ENCODE assay signal across 22 mouse cellular contexts in genomic region chr2:155075649-155076048, GRCm38 (mm10). TPM values are rescaled to one million over a fixed set of nuclear protein-coding genes. Genes with fewer than 3 reads are reported as not detected.
DNase-seq lines count a peak whose midpoint lies in the region; ATAC-seq and TF ChIP-seq lines count a peak whose summit lies in the region.
"Had no signal": no experiment of that assay in that cellular context is flagged by ENCODE, and none has a peak within 500 bp of the region (broad histone marks: within the 10 kb centered on the region; RNA-seq: fewer than 3 reads in every experiment).

No protein-coding gene starts in this region.

- H3K79me2 ChIP-seq in heart, adult 2 months (replicated peaks; ENCODE audit: control insufficient read depth, insufficient read depth, low read length) = no peaks in the 10 kb centered on the region

- peak overlapping the region; percentile 89; the same call in 1 of the 2 replicates for H3K4me2 ChIP-seq in heart, embryonic 14.5 days (ENCODE audit: low read length)
- no peak overlapping the region for H3K4me2 ChIP-seq in midbrain, embryonic 11.5 days
- H3K4me2 ChIP-seq in midbrain, postnatal 0 days (ENCODE audit: low read depth, low read length, poor library complexity, severe bottlenecking) = peak overlapping the region; percentile 55; the same call in 1 of the 2 replicates

- H3K27ac ChIP-seq in heart, embryonic 14.5 days (replicated peaks in 1 of 2; ENCODE audit: control insufficient read depth in 1 of 2, insufficient read depth in 1 of 2, low read depth in 2 of 2, low read length in 2 of 2) = no peak overlapping the region
- H3K27ac ChIP-seq in heart, adult 2 months = no peak overlapping the region
- no peak overlapping the region for H3K27ac ChIP-seq in midbrain, embryonic 11.5 days (ENCODE audit: low read depth, low read length)
- H3K27ac ChIP-seq in midbrain, embryonic 10.5 days (replicated peaks) = no peak overlapping the region
- peak overlapping the region; percentile 92 for H3K27ac ChIP-seq in limb, embryonic 10.5 days
- H3K27ac ChIP-seq in midbrain, postnatal 0 days (ENCODE audit: low read depth, low read length) = peak overlapping the region; percentile 67; the same call in 1 of the 2 replicates

- TF ChIP-seq EP300 in heart, adult 2 months (IDR thresholded peaks at IDR 0.05; ENCODE audit: insufficient read depth, low read depth, low read length) = no peak

- no peak overlapping the region for H3K9ac ChIP-seq in heart, embryonic 14.5 days (ENCODE audit: low read length)
- H3K9ac ChIP-seq in heart, adult 2 months (ENCODE audit: low read depth, low read length) = no peak overlapping the region
- H3K9ac ChIP-seq in midbrain, embryonic 11.5 days (ENCODE audit: low read length) = no peak overlapping the region
- no peak overlapping the region for H3K9ac ChIP-seq in midbrain, postnatal 0 days (replicated peaks; ENCODE audit: low read length, poor library complexity, severe bottlenecking)
- H3K9ac ChIP-seq: embryonic facial prominence, embryonic 15.5 days; heart, embryonic 12.5 days; kidney, embryonic 15.5 days had no signal

- H3K36me3 ChIP-seq in heart, embryonic 14.5 days (ENCODE audit: control insufficient read depth, insufficient read depth, low read length) = no peaks in the 10 kb centered on the region
- H3K36me3 ChIP-seq in heart, adult 2 months (ENCODE audit: control insufficient read depth, insufficient read depth, low read length) = no peaks in the 10 kb centered on the region
- no peaks in the 10 kb centered on the region for H3K36me3 ChIP-seq in midbrain, embryonic 11.5 days (ENCODE audit: control insufficient read depth, insufficient read depth, low read length)
- H3K36me3 ChIP-seq in midbrain, embryonic 10.5 days = peaks cover 11% of the 10 kb centered on the region; the same call in 1 of the 2 replicates
- H3K36me3 ChIP-seq in limb, embryonic 10.5 days = peaks cover 18% of the 10 kb centered on the region
- no peaks in the 10 kb centered on the region for H3K36me3 ChIP-seq in midbrain, postnatal 0 days (ENCODE audit: insufficient read depth, low read length)
- H3K36me3 ChIP-seq: embryonic facial prominence, embryonic 15.5 days; heart, embryonic 12.5 days; hindbrain, embryonic 12.5 days; kidney, embryonic 15.5 days had no signal

- DNase-seq in heart, adult 2 months = no peak
- peak; percentile 67 for DNase-seq in midbrain, embryonic 11.5 days (ENCODE audit: low spot score, missing footprints)
- no peak for DNase-seq in midbrain, embryonic 10.5 days (ENCODE audit: low spot score)
- no peak for DNase-seq in limb, embryonic 10.5 days (ENCODE audit: low spot score)
- no peak for DNase-seq in midbrain, postnatal 0 days (ENCODE audit: low spot score)
- DNase-seq in right cerebral cortex, adult 18-20 months = no peak
- no peak for DNase-seq in spleen, adult 18-20 months
- DNase-seq: adrenal gland, postnatal 25 days; gastrocnemius, postnatal 10 days; heart, adult 11 months; heart, postnatal 14 days; kidney, postnatal 36 days; lung, embryonic 14.5 days; lung, postnatal 4 days had no signal

- no peak for TF ChIP-seq POLR2A in heart, adult 2 months (IDR thresholded peaks at IDR 0.05; ENCODE audit: insufficient read depth, low read depth, low read length)

- peaks cover 10 to 15% of the 10 kb centered on the region in 2 experiments; a peak in 3 of 4 replicates for H3K4me1 ChIP-seq in heart, embryonic 14.5 days (ENCODE audit: control insufficient read depth in 2 of 2, insufficient read depth in 2 of 2, low read length in 2 of 2)
- H3K4me1 ChIP-seq in heart, adult 2 months (ENCODE audit: control insufficient read depth, insufficient read depth, low read length) = peaks cover 6% of the 10 kb centered on the region
- peaks cover 20% of the 10 kb centered on the region for H3K4me1 ChIP-seq in midbrain, embryonic 11.5 days (ENCODE audit: control insufficient read depth, insufficient read depth, low read length)
- H3K4me1 ChIP-seq in midbrain, embryonic 10.5 days = peaks cover 35% of the 10 kb centered on the region
- H3K4me1 ChIP-seq in limb, embryonic 10.5 days = peaks cover 45% of the 10 kb centered on the region
- 0 out of 2 replicates have a peak, but pooled peaks cover 7% of the 10 kb centered on the region for H3K4me1 ChIP-seq in midbrain, postnatal 0 days (ENCODE audit: insufficient read depth, low read length)

- 59% methylated on average over 6 of the region's 6 CpGs for WGBS in heart, embryonic 14.5 days
- 86% methylated on average over 6 of the region's 6 CpGs for WGBS in heart, adult 2 months
- WGBS in midbrain, embryonic 11.5 days = 92% methylated on average over 6 of the region's 6 CpGs
- WGBS in midbrain, embryonic 10.5 days = 89% methylated on average over 6 of the region's 6 CpGs
- WGBS in limb, embryonic 10.5 days = 65% methylated on average over 6 of the region's 6 CpGs
- WGBS in midbrain, postnatal 0 days = 92% methylated on average over 6 of the region's 6 CpGs

- no peak for ATAC-seq in heart, embryonic 14.5 days (ENCODE audit: insufficient number of reproducible peaks, insufficient read depth, low FRiP score, low read depth)
- no peak for ATAC-seq in midbrain, embryonic 11.5 days (ENCODE audit: low FRiP score)
- no peak for ATAC-seq in midbrain, postnatal 0 days (ENCODE audit: low FRiP score)
- ATAC-seq: forebrain, embryonic 14.5 days had no signal

- intact Hi-C loops in heart, adult 2 months (cut with DNase I) = loop anchor here (2.0 to 10.0 kb wide), 2 partner anchors 27 to 181 kb away; partner anchors contain the start of gene Eif2s2

- TF ChIP-seq CTCF in heart, adult 2 months (IDR thresholded peaks at IDR 0.05) = no peak
- TF ChIP-seq CTCF in midbrain, postnatal 0 days (IDR thresholded peaks at IDR 0.05) = no peak

- no peaks in the 10 kb centered on the region for H3K9me3 ChIP-seq in heart, embryonic 14.5 days (ENCODE audit: control insufficient read depth, low read length)
- H3K9me3 ChIP-seq in midbrain, embryonic 11.5 days (ENCODE audit: control insufficient read depth, low read length) = no peaks in the 10 kb centered on the region
- H3K9me3 ChIP-seq in midbrain, embryonic 10.5 days (replicated peaks) = no peaks in the 10 kb centered on the region
- no peaks in the 10 kb centered on the region for H3K9me3 ChIP-seq in limb, embryonic 10.5 days (replicated peaks)
- H3K9me3 ChIP-seq in midbrain, postnatal 0 days (ENCODE audit: low read length) = no peaks in the 10 kb centered on the region
- H3K9me3 ChIP-seq: embryonic facial prominence, embryonic 15.5 days; heart, embryonic 12.5 days; hindbrain, embryonic 12.5 days; kidney, embryonic 15.5 days had no signal

- H3K4me3 ChIP-seq in heart, embryonic 14.5 days (ENCODE audit: control insufficient read depth in 1 of 2, insufficient read depth in 1 of 2, low read depth in 1 of 2, low read length in 2 of 2) = no peak overlapping the region
- no peak overlapping the region for H3K4me3 ChIP-seq in heart, adult 2 months
- no peak overlapping the region for H3K4me3 ChIP-seq in midbrain, embryonic 11.5 days (ENCODE audit: low read depth, low read length)
- H3K4me3 ChIP-seq in midbrain, embryonic 10.5 days = no peak overlapping the region
- H3K4me3 ChIP-seq in limb, embryonic 10.5 days = no peak overlapping the region
- H3K4me3 ChIP-seq in midbrain, postnatal 0 days (ENCODE audit: low read depth, low read length) = no peak overlapping the region

- no peaks in the 10 kb centered on the region for H3K27me3 ChIP-seq in heart, embryonic 14.5 days (ENCODE audit: control insufficient read depth, insufficient read depth, low read length)
- H3K27me3 ChIP-seq in heart, adult 2 months (ENCODE audit: control insufficient read depth, insufficient read depth, low read length) = no peaks in the 10 kb centered on the region
- H3K27me3 ChIP-seq in midbrain, embryonic 11.5 days (ENCODE audit: control insufficient read depth, insufficient read depth, low read length) = no peaks in the 10 kb centered on the region
- peaks cover 13% of the 10 kb centered on the region for H3K27me3 ChIP-seq in midbrain, embryonic 10.5 days (ENCODE audit: low read depth, poor library complexity, severe bottlenecking)
- no peaks in the 10 kb centered on the region for H3K27me3 ChIP-seq in limb, embryonic 10.5 days (ENCODE audit: low read depth, poor library complexity, severe bottlenecking)
- no peaks in the 10 kb centered on the region for H3K27me3 ChIP-seq in midbrain, postnatal 0 days (ENCODE audit: insufficient read depth, low read length)
- H3K27me3 ChIP-seq: embryonic facial prominence, embryonic 15.5 days; heart, embryonic 12.5 days; hindbrain, embryonic 12.5 days; kidney, embryonic 15.5 days had no signal

RNA-seq across cellular contexts. Expression of gene Ahcy, which starts 1.4 kb away (rescaled TPM):
- 46.0 and 46.7 TPM in 2 replicates for polyA plus RNA-seq in heart, embryonic 14.5 days (2014; fragmentation: Nextera tagmentation; extraction: Ambion mirVana)
- 10 to 100 TPM; 10.5 to 14.0 TPM for total RNA-seq in heart, adult 2 months (2021)
- polyA plus RNA-seq in heart, adult 2 months (2012; rRNA removed) = 22.5 and 30.8 TPM in 2 replicates
- 75.2 and 87.3 TPM in 2 replicates for polyA plus RNA-seq in midbrain, embryonic 11.5 days (2014; fragmentation: Nextera tagmentation; extraction: Ambion mirVana)
- polyA plus RNA-seq in midbrain, embryonic 10.5 days (2016; fragmentation: Nextera tagmentation; extraction: Ambion mirVana) = 89.6 and 106 TPM in 2 replicates
- 156 and 181 TPM in 2 replicates for polyA plus RNA-seq in limb, embryonic 10.5 days (2016; fragmentation: Nextera tagmentation; extraction: Ambion mirVana)
- total RNA-seq in midbrain, postnatal 0 days (2014; rRNA removed) = 54.3 and 61.4 TPM in 2 replicates
- polyA plus RNA-seq in midbrain, postnatal 0 days (2015; fragmentation: Nextera tagmentation; extraction: Ambion mirVana) = 28.5 and 33.3 TPM in 2 replicates

RNA-seq across cellular contexts. Expression of gene Gm14226, which starts 57.6 kb away (rescaled TPM):
- 0.61 and 0.69 TPM in 2 replicates for polyA plus RNA-seq in heart, embryonic 14.5 days (2014; fragmentation: Nextera tagmentation; extraction: Ambion mirVana)
- under 1 TPM; 0.16 to 0.20 TPM for total RNA-seq in heart, adult 2 months (2021)
- 0.16 and 0.18 TPM in 2 replicates for polyA plus RNA-seq in heart, adult 2 months (2012; rRNA removed)
- polyA plus RNA-seq in midbrain, embryonic 11.5 days (2014; fragmentation: Nextera tagmentation; extraction: Ambion mirVana) = 0.07 and 0.11 TPM in 2 replicates
- 0.04 and 0.09 TPM in 2 replicates for polyA plus RNA-seq in midbrain, embryonic 10.5 days (2016; fragmentation: Nextera tagmentation; extraction: Ambion mirVana)
- polyA plus RNA-seq in limb, embryonic 10.5 days (2016; fragmentation: Nextera tagmentation; extraction: Ambion mirVana) = 12.3 and 13.5 TPM in 2 replicates
- not detected in 2 replicates for total RNA-seq in midbrain, postnatal 0 days (2014; rRNA removed)
- polyA plus RNA-seq in midbrain, postnatal 0 days (2015; fragmentation: Nextera tagmentation; extraction: Ambion mirVana) = 0.06 and 0.07 TPM in 2 replicates
- total RNA-seq: gastrocnemius, postnatal 10 days; megakaryocyte-erythroid progenitor cell, adult 5-6 weeks had no signal
- polyA plus RNA-seq: forebrain, embryonic 14.5 days; small intestine, adult 2 months had no signal

RNA-seq across cellular contexts. Expression of gene Itch, which starts 57.7 kb away (rescaled TPM):
- 37.1 and 39.8 TPM in 2 replicates for polyA plus RNA-seq in heart, embryonic 14.5 days (2014; fragmentation: Nextera tagmentation; extraction: Ambion mirVana)
- total RNA-seq in heart, adult 2 months (2021) = 10 to 100 TPM; 26.4 to 26.8 TPM
- 6.9 and 10.5 TPM in 2 replicates for polyA plus RNA-seq in heart, adult 2 months (2012; rRNA removed)
- 52.2 and 56.5 TPM in 2 replicates for polyA plus RNA-seq in midbrain, embryonic 11.5 days (2014; fragmentation: Nextera tagmentation; extraction: Ambion mirVana)
- polyA plus RNA-seq in midbrain, embryonic 10.5 days (2016; fragmentation: Nextera tagmentation; extraction: Ambion mirVana) = 54.6 and 58.2 TPM in 2 replicates
- polyA plus RNA-seq in limb, embryonic 10.5 days (2016; fragmentation: Nextera tagmentation; extraction: Ambion mirVana) = 58.4 and 64.8 TPM in 2 replicates
- 38.0 and 43.8 TPM in 2 replicates for total RNA-seq in midbrain, postnatal 0 days (2014; rRNA removed)
- polyA plus RNA-seq in midbrain, postnatal 0 days (2015; fragmentation: Nextera tagmentation; extraction: Ambion mirVana) = 16.0 and 20.4 TPM in 2 replicates

Comparison
In these comparisons a context has a peak if more than half of its experiments do, and no peak if none do; other contexts are left out.
1. H3K27ac ChIP-seq: peak in limb, embryonic 10.5 days (single experiment) and midbrain, postnatal 0 days (single experiment); none in heart, embryonic 14.5 days (0 of 2), heart, adult 2 months (single experiment), midbrain, embryonic 11.5 days (single experiment) and midbrain, embryonic 10.5 days (single experiment).